Mouse (Mus musculus) embryo, embryonic 11 days (tissue): ENCODE results near the gene Tbc1d20.
"Not testable (repeated sequence)": the region's sequence is repeated elsewhere in the genome, so short reads cannot be mapped to it uniquely, and the experiment has no call there.

Experiments used
- DNase-seq: peaks from one replicate; pipeline ENCODE4 v3.0.0-alpha.2; 2015

The Tbc1d20 gene

GRCm38 (mm10) chr2:152293727-152294475 is at the start of gene Tbc1d20:
Gene Tbc1d20 (plus strand): TSS chr2:152293828.
- peak; percentile 97 for DNase-seq

DNA sequence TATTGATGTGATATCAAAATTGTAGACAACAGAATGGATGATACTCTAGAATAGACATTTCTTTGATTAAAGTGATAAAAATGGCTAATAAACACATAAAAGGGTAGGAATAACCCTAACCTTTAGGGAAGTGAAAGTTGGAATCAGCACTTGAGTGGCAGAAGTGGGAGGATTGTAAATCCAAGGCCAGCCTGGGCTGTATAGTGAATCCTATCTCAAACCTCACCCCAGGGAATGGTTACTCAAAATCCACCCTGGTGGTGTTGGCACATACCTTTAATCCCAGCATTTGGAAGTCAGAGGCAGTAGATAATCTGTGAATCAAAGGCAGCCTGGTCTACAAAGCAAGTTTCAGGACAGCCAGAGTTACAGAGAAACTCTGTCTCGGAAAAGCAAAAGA is 46.4 kb upstream of the Tbc1d20 start:
- DNase-seq: no peak

DNA sequence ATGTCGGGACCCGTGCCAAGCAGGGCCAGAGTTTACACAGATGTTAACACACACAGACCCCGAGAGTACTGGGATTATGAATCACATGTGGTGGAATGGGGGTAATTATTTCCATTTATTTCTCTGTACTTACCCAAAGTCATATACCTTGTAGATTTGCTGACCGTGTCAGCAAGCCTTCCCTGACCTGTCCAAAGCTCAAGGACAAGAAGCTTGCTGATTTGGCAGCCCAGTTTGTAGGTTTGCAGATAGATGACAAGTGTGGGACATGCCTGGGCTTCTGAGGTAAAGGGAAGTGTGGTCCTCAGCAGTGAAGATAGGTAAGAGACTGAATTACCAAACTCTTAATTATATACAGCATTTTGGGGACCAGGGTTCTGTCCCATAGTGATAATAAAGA is 43.1 kb upstream of the Tbc1d20 start:
- DNase-seq: no peak

GRCm38 (mm10) chr2:152259739-152260138 is 33.9 kb upstream of the Tbc1d20 start:
- no peak for DNase-seq

DNA sequence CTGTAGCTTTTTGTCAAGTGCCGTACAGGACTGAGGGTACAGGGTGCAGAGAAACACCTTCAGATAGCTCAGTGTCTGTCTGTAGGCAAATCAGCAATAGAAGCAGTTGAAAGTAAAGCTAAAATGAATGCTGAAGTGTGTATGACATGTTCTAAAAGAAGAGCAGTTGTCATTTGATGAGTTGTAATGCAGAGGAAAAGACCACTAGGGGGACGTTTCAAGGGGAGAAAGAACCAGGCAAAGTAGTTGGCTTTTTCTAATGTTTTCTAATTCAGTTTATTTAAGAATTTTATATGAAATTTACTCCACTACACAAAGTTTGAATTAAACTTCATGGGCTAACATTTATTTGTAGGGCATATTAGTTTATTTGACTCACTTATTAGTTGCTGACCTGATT is 20.0 kb upstream of the Tbc1d20 start:
- DNase-seq: peak; percentile 13

- DNase-seq: no peak
Measured at GRCm38 (mm10) chr2:152281407-152281806, 12.2 kb upstream of the Tbc1d20 start.

DNA sequence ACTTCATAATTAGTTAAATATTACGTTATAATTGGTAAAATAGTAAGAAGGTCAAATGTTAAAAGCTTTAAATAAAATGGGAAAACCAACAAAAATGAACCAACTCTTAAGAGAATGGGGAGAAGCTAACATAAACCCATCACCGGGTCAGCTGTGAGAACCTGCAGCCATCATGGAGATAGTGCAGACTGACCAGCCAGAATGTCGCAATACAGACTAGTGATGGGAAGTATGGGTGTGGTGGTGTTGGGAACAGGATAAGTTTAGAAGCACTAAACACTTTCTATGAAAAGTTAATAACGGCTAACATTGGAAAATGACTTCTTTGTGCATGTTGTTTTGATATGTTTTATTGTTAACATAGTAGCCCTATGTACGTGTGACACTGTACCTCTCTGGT is 6.1 kb upstream of the Tbc1d20 start:
- DNase-seq: no peak

DNA sequence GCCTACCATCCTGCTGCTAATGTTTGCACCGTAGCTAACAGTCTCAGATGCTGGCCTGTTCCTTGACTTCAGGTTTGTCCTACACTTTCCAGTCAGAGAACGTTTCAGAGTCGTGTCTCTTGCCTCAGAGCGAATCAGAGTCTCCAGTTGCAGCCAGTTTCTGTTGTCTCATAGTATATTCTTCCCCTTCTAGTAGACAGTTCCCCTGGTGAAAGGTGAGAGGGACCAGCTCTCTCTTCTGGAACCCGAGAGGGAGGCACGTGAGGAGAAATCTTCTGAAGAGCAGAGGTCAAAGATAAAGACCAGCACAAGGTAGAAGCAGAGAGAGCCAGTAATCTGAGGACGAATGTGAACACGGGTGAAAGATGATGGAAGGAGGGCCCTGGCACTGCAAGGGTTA is 5.6 kb upstream of the Tbc1d20 start:
- DNase-seq: no peak

DNA sequence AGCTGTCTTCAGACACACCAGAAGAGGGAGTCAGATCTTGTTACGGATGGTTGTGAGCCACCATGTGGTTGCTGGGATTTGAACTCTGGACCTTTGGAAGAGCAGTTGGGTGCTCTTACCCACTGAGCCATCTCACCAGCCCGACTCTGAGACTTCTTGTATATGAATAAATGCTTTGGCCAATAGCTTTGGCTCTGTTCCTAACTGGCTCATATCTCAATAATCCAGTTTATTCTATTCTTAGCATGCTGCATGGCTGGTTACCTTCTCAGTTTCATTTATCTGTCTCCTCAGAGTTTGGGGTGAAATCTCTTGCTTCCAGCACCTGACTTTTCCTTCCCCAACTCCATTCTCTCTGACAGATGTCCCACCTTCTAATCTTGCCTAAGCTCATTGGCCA is 4.0 kb upstream of the Tbc1d20 start:
- DNase-seq: not testable (repeated sequence)

- no peak for DNase-seq
Measured at GRCm38 (mm10) chr2:152292475-152292874, 1.2 kb upstream of the Tbc1d20 start.

DNA sequence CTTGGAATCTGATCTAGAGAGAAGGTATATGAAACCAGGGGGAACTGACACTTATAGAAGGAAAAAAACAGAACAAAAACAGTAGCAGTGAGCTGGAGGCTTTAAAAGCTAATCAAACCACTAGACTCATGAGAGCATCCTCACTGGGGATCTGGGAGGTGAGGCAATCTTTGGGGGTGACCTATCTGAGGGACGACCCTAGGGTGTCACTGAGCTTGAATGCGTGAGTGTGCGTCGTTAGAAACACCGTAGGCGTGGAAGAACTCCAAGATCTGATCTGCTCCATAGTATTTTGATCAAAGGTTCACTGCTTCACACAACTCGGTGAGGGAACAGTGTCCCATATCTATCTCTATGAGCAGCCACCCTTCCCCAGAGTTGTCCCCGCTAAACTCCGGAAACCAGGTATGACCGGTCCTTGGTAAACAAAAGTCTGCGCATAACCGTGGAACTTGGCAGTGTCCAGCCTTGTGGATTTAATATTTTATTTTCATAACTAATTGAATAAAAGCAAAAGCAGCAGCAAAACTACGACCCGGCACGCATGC is 375 bp upstream of the Tbc1d20 start:
- DNase-seq: no peak

- no peak for DNase-seq
Measured at GRCm38 (mm10) chr2:152294541-152294940, 913 bp downstream of the Tbc1d20 start.

- no peak for DNase-seq
Measured at GRCm38 (mm10) chr2:152302862-152303261, 9.2 kb downstream of the Tbc1d20 start.

GRCm38 (mm10) chr2:152303781-152304180 is 10.2 kb downstream of the Tbc1d20 start:
- DNase-seq: peak; percentile 21

GRCm38 (mm10) chr2:152305480-152305879 is 11.9 kb downstream of the Tbc1d20 start:
- DNase-seq: no peak

- no peak for DNase-seq
Measured at GRCm38 (mm10) chr2:152307186-152307585, 13.6 kb downstream of the Tbc1d20 start.

DNA sequence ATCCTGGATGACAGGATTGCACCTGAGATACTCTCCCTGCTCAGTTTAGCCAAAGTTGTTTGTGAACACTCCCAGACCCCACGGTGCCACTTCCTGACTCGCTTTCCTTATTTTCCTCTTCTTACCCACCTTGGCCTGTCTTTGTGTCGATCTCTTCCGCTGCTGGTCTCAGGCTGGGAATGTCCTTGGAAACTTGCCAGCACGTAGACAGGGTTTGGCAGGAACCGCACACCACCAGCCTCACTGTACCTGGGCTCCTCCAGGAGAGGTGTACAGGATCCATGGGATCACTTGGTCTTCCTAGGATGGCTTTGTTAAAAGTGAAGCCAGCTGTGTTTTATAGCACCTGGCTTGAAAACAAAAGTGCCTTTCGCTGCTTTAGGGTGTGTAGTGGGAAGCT is 19.4 kb downstream of the Tbc1d20 start:
- no peak for DNase-seq

- DNase-seq: no peak
Measured at GRCm38 (mm10) chr2:152313926-152314325, 20.3 kb downstream of the Tbc1d20 start.

DNA sequence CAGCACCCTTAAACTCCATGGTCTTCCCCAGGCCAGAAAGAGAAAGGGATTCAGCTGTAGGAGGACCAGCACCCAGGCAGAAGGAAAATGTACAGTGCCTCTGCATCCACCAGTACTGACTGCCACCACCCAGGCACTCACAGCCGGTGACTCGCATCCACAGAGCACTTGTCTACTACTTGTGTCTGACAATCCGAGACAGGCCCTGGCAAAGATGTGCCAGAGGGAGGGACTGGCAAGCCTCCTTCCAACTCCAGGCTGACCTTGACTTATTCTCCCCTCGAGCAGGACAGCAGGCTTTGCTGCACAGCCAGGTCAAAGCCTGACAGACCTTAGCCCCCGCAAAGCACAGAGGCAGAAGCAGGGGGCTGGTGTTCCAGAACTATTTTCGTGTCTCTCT is 23.4 kb downstream of the Tbc1d20 start:
- DNase-seq: no peak

GRCm38 (mm10) chr2:152321558-152321957 is 27.9 kb downstream of the Tbc1d20 start:
- DNase-seq: no peak

- no peak for DNase-seq
Measured at GRCm38 (mm10) chr2:152322198-152322597, 28.6 kb downstream of the Tbc1d20 start.

DNA sequence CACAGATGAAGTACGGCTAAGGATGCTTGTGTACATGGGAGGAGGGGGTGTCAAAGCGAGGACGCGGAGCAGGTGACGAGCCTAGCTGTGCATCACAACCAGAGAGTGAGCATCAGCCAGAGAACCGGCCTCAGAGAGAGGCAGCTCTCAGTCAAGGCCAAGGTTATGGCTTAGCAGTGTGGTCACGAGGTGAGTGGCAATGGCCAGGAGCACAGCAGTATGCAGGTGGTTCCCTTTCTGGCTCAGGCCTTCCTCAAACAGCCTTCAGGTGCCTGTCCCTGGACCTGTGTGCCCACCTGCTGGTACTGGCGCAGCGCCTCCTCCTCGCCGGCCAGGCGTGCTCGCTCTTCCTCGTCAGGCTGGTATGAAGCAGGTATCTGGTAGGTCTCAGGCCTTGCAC is 30.3 kb downstream of the Tbc1d20 start:
- DNase-seq: no peak

DNA sequence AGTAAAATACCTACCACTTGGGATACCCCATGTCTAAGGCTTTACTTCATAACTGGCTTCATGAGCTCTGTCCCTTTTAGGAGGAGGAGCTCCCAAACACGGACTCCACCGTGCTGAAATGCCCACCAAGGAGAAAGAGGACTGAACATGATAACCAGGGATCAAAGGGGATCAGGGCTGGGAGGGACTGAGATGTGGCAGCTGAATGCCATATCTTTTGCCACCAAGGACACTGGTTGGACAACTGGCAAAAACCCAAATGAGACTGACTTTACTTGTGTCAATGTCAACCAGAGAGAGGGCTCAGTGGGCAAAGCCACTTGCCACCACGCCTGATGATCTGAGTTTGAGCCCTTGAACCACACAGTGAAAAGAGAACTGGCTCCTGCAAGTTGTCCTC is 31.2 kb downstream of the Tbc1d20 start:
- DNase-seq: no peak

DNA sequence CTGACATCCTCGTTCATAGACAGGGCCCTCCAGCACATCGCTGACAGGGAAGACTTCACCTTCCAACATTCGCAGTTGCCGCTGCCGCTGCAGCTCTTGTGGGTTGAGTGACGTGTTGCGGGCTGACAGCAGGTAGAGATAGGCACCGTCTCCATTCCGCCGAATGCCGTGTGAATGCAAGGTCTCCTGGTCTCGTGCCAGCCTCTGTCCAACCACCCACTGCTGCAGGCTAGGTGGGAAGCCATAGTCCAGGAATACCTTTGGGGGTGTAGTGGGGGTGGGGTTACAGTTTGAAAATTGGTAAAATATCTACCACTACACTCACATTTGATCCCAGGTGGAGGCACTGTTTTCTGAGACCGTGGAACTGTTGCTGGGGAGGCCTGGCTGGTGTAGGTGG is 32.5 kb downstream of the Tbc1d20 start:
- no peak for DNase-seq

DNA sequence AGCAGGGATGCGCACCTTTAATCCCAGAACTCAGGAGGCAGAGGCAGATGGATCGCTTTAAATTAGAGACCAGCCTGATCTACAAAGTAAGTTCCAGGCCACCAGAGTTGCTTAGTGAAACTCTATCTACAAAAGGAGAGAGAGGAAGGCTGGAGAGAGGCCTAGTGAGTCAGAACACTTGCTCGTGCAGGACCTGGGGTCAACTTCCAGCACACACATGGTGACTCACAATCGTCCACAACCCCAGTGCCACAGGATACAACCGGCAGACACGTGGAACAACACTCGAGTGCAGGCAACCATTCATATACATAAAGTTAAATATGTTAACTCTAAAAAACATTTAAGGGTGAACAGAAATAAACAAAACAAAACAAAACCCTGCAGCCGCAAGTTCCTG is 33.0 kb downstream of the Tbc1d20 start:
- no peak for DNase-seq
